Mouse (Mus musculus) left cerebral cortex, adult 9 months (tissue): Measurements from ENCODE around the gene Trim29.

ENCODE experiments used
- DNase-seq, 2 experiments: peaks; one replicate each; pipeline ENCODE4 v3.0.0; 2022; ENCODE audit warnings: low spot score in 2 of 2

The Trim29 gene

DNA sequence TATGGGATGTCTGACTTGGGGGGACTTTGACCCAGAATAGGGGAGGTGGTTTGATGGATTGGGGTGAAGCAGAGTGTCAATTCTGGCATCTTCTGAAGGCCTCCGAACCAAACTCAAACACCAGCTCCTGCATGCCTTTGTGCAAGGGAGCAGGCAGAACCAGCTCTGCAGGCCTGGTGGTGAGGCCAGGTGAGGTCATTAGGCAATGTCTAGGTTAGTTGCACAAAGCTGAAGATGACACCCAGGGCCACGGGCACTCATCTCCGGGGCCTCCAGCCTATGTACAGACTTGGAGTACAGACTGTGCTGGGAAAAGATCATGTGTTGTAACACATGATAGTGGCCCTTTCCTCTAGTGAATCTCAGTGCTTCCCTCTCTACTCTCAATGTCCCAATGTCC lies 3.2 kb downstream of the Trim29 start:
- no peak for DNase-seq

DNA sequence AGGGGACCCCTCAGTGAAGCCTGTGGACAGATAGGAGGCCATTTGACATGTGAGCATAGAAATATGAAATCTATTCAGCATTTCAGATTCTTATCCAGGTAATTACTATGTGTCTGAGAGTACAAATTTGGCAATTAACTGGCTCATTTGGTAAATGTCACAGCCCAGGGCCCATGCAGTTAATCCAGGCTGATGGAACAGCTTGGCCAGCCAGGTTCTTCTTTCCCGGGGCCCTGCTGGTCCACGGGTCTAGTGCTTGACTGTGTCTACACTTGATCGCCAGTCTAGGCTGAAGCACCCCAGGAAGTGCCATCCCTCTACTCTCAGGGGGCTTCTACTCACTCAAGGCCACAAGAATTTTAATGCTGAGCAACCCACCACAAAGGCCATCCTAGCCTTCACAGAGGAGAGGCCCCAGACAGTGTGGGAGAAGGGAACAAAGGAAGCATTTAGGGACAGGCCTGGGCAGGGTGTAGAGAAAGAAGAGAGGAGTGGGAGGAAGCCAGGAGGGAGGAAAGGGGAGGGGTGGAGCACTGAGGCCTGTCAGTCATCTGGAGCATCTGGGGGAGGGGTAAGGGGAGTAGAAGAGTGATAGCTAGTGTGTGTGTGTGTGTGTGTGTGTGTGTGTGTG lies 4.8 kb downstream of the Trim29 start:
- DNase-seq = no peak

DNA sequence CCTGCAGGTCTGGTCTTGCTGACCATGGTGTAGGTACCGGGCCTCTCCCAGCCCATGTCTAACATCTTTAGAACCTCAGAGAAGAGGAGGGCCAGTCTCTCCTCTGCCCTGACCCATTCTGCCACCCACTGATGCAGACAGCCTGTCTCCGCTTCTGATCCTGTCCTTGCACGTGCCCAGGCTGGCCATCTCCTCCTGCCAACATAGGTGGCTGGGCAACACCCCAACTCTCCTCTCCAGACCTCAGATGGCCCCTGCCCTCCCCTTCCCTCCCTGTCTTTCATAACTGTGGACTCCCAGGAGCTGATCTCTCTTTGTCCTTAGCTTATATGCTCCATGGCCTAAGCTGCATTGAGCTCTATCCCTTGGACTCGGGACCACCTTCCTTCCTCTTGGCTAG lies 5.8 kb downstream of the Trim29 start:
- no peak for DNase-seq

DNA sequence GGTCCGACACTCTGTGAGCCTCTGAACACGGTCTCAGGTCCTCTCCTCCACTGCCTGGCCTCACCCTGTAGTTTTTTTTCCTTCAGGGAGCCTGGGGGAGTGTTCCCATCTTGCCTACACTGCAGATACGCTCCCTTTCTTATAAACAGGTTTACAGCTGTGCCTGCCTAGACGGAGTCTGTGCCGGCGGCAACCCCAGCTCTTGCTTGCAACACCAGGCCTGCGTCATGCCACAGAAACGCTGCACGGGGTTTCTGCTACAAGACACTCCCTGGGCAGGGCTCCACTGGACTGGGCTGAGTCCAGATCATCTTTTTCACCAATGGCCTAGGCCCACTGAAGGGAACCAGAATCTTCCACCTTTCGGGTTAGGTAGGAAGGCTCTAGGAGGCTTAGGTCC lies 8.0 kb downstream of the Trim29 start:
- no peak for DNase-seq

DNA sequence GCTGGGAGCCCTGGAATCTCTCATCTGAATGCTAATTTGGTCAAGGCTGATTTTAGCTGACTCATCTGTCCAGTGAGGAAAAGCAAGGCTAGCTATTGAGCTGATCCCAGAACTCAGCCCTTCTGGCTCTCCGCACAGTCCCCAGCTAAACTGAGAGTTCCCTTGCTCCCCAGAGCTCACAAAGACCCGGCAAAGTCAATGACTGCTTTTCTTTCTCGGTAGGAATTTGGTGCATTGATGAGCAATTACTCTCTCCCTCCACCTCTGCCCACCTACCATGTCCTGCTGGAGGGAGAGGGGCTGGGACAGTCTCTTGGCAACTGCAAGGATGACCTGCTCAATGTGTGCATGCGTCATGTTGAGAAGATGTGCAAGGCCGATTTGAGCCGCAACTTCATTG lies 11.3 kb downstream of the Trim29 start:
- no peak for DNase-seq

DNA sequence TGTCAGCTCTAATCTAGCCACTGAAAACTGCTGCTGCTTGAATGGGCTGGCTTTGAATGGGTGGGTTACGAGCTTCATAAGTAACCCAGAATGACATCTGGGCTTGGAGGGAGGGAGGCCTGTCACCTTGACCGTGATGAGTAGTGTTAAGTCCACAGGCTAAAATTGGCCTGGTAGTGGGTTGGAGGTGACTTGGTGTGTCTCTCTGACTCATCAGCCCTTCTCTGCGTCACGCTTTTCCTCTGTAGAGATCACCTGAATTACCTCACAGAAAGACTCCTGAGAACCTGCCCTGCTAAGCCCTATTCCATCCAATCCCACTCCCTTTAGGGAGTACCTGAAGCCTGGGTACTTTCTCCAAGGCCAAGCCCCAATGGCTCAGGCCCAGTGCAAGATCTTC lies 12.0 kb downstream of the Trim29 start:
- DNase-seq = no peak

DNA sequence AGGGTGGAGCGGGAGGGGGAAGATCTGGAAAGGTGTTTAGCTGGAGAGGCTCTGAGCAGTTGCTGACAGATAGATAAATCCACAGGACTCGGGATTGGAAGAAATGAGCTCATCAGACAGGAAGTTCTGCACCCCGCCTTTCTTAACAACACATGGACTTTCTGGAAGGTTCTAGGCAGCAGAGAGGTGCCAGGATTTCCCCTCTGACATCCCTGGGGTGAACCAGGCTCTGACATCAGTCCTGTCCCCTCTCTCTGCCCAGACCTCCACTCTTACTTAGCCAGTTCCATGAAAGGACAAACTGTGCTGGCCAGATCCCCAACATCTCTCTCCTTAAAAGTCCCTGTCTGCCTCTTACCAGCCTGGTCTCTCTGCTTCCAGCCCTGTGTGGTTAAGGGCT lies 14.8 kb downstream of the Trim29 start:
- no peak for DNase-seq

DNA sequence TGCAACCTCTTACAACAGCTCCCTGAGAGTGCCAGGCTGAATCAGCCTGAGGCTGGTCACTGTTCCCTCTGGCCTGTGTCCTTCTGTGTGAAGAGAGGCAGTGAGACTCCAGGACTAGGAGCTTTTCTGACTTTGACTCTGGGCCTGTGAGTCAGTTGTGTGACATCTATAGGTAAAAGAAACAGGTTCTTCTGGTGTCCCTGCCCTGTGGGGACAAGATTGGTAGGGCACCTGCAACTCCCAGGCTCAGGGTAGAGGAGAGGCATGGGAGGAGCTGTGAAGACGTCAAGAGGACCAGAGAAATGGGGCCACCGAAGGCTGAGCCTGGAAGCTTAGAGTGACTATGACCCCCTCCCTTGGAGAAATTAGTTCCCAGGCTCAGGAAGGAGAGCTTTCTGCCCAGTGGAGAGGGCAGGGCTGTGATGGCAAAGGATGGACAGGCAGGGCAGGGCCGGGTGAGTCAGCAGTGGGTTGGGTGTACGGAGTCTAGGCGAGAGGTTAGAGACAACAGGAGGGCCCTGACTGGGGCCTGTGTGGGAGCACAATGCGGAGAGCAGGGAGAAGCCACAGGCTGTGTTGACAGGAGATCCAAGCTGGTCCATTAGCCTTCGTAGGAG lies 15.5 kb downstream of the Trim29 start:
- no peak for DNase-seq

DNA sequence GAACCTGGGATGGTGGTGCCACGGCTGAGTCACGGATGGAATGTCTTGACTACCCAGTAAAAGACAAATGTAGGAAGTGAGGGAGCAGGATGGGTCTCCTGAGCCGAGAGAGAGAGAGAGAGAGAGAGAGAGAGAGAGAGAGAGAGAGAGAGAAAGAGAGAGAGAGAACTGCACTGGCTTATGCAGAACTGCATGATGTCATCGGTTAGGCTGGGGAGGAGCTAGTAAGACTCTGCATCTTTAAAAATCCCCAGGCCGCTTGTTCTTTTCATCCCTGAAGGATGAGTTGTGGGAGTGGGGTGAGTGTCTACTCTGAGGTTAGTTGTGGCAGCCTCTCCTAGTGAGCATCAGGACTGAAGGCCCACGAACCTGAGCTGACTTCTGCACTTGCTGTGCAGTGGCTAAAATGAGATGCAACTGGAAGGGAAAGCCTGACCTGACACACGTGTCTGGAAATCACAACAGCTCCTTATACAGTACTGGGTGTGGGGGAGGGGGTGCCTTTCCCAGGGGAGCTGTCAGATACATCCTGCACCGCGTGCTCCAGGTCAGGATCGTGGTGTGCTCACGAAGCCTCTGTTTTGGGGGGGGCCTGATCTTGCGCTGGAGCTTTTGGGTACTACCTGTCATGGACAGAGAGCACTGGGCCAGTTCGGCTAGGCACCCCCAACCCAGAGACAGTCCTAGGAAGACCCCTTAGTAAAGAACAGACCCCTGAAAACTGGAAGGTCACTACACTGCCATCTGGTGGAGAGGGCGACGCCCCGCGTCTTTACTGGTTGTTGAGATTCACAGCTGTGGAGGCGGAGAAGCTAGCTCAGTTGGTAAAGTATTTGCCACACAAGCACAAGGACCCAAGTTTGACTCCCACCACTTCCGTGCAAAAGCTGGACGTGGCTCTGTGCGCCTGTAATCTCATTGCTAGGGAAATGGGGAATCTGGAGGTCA lies 16.8 kb downstream of the Trim29 start:
- no peak for DNase-seq

DNA sequence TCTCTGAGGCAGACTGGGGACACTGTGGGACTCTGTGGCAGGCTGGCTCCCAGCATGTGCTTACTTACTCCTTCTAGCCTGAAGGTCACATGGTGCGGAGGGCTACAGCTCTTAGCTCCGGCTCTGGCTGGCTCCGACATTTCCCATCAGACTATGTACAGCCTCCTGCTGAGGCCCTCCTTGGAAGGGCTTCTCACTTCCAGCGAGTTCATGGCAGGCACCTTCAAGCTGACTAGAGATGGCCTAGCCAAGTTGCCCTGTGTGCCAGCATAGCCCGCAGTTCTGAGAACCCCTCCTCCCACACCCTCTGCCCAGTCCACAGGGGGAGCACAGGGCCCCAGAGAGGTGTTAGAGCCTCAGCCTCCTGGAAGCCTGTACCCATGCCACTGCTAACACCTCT lies 19.8 kb downstream of the Trim29 start:
- DNase-seq = no peak

DNA sequence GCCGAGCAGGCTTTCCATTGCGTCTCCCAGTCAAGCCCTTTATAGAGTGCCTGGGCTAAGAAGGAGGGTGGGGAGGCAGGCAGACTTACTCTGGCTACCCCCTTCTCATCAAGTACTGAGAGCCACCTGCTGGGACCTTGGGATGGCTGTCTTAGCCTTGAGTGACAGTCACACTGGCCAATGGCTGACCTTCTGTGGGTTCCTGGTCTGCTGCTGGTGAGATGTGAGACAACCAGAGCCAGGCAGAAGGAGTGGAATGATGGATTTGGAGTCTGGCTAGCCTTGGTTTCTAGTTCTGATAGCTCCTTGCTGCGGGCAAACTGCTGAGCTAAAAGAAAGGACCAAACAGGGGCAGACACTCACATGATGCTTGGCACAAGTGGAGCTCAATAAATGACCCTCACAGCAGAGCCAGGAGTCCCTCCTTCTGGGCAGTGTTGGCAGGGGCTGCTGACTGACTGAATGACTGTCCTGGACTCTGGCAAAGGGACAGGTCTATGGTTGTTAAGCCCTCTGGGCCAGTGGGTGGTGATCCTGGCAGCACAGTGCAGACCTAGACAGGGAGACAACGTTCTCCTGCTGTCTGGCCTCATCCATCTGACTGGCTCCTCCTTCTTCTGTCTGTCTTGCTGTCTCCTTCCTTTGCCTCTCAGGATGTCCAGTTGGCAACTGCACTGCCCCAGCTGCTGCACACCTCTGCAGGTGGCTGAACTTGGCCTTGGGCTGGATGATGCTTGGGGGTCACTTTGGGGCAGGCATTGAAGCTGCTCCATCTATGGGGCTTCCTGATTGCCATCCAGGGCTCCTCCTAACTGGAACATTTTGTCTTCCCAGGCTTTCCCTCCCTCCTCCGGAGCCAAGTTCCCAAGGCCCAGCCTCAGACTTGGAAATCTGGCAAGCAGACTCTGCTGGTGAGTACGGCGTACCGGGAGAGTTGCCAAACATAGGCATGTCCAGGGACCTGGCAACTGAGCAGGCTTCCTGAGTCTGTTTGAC lies 21.1 kb downstream of the Trim29 start:
- peak; percentile 8 to 51 for DNase-seq

DNA sequence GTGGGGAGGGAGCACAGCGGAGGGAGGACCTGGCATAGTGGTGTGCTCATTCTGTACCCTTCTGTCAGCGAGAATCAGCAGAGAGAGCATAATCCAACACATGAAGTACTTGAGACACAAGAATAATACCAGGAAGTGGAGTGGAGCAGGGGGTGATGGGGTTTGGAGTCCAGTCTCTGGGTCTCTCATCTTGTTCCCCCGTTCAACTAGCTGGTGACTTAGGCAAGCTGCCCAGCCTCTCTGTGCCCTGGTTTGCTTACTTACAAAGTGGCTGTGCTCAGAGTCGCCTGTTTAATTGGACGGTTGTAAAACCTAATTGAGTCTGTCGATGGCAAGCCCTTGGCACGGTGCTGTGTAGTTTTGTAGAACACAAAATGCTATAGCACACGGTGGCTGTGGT lies 23.8 kb downstream of the Trim29 start:
- no peak for DNase-seq

DNA sequence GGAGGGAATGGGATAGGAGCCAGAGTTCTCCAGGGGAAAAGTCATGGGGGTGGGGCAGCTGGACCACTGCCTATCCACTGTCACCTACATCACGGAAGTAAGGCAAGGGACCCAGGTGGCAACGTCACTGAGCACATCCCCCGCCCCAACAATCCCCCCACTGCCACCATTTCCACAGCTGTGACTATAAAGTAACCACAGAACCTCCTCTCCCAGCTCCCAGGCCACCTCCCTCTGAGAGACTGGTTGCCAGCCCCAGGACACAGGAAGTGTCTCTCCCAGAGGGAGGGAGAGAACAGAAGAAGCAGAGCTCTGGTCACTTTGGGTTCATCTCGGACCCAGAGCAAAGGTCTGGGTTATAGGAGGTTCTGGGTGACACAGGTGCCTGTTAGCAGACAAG lies 27.0 kb downstream of the Trim29 start:
- no peak for DNase-seq

DNA sequence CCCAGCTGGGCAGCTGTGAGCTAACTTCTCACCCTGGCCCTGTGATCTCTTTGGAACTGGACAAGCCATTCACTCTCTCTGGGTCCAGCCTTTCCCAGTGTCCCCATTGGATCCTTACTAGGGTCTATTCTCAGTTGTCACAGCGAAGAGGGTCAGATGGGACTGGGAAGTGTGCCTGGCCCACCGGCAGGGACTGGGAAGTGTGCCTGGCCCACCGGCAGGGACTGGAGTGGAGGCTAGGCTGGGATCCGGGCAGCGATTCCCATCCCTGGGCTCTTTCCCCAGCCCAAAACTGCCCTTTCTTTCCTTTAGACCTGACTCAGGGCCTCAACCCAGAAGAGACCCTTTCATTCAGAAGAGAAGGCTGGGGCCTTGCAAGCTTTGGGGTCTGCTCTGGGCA lies 27.4 kb downstream of the Trim29 start:
- DNase-seq = no peak

DNA sequence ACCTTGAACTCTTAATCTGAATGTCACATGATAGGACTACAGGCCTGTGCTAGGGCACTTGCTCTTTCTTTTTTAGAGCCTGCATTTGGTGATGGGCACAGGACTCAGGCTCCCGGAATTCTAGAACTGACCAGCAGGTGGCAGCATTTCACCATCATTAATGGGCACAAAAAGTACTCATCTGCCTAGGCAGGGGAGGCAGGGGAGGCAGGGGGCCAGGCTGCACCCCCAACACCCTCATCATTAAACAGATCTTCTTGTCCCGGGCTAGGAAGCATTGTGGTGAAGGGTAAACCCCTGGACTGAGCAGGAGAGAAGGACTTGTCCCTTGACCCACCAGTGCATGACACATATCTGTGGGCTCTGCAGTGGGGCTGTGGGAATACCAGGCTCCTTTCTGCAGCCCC lies 29.0 kb downstream of the Trim29 start:
- DNase-seq = peak in 1 of 2 experiments; percentile 82

DNA sequence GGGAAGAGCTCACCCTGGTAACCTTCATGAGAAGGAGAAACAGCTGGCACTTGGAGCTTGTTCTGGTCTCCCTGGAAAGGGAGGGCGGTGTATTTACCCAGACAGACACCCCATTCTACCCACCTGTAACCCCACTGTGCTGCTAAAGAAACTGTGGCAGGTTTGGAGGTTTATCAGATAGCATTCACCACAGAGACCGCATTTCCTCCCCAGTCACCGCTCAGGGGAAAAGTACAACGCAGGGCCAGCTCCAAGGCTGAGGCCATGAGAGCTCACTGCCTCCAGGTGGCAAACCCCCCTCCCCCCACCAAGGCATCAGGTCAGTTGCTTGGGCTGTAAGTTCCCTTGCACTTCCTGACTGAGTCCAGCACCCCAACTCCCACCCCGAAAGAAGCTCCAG lies 39.4 kb downstream of the Trim29 start:
- no peak for DNase-seq

DNA sequence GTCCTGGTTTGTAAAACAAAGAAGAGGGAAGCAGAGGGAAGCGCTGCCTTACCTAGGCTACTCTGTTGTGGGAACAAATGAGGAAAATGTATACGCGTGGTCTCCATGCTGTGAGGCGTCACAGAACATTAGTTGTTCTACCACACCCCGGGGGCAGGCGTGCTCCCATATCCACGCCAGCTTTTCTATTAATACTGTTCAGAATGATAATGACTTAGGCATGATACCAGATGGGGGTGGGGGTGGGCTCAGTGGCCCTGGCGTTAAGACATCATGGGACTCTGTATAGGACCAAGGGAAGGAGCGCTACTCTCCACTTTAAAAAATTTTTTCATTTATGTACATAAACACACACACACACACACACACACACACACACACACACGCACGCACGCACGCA lies 40.4 kb downstream of the Trim29 start:
- DNase-seq = no peak

DNA sequence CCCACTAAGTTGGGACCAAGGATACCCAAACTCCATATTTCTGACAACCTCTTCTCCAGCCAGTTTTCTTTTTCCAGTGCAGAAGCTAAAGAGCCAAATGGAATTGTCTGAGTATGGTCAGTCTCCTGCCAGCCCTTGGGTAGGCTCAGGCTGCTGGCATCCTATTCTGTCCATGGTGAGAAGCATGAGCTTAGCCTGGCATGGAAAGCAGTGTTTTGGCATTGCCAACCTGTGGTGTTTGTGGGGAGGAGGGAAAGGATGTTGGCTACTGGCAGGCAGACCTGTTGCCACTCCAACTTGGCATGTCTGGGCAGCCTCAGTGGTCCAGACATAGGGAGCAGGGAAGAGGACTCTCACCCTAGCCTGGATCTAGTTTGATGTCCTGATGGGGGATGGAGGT lies 46.4 kb downstream of the Trim29 start:
- no peak for DNase-seq

DNA sequence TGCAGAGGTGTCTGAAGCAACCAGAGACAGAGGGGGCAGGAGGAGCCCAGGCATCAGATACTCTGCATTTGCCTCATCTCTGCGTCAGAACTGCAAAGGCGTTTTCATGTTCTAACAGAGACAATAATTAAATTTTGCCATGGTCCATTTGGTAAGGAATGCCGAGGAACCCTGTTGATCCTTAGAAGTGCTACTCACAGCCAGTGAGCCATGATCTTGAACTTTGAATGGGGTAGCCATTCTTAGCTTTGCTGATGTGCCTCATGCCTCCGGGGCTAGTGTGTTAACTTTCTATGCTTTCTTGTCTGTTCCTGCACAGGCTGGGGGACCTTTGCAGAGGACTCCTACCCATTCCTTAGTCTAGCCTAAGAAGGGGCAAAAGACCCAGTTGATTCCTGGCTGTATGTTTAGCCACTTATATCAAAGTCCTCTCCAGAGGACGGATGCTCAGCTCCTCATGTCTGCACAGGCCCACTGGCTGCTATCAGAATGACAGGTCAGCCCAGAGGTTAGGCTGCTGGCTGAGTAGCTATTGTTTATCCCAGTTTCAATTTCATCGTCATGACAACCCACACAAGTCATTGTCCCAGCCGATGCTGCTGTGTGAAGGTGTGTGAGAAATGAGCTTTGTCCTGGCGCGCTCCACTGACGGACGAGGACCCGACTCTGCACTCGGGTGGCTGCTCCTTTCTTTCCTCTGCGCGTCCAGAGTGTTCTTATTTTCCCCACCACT lies 48.1 kb downstream of the Trim29 start:
- DNase-seq = no peak

DNA sequence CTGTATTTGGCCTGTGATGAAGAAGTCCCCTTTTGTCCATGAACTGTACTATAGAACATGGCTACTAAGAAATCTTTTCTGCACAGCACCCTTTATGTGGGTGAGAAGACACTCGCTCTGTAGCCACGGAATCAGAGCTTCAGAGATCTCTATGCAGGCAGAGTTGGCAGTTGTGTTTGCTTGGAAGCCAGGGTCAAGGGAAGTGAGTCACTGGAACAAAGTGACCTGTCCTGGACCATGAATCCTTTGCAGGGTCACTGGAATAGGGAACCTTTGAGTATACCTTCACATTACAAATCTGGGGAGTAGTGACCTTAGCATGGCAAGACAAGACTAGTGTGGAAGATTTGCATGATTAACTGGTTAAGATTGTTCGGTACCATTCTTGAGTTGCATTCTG lies 58.1 kb downstream of the Trim29 start:
- DNase-seq = no peak

DNA sequence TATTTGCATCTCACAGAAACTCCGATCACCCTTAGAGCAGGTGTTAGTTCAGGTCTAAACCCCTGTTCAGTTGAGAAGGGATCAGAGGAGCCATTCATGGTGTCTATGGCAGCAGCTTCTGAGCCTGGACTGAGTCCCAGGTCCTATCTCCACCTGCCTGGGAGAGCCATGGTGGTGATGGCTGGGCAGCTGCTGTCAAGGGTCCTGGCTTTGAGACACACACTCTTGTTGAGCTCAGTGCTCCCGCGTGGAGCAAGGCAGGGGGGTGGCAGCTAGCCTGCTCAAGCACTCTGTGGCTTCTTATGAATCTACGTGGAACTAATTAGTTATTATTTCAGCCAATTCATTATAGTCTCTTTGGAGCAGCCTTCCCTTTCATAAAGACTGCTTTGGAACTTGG lies 73.2 kb downstream of the Trim29 start:
- no peak for DNase-seq
